Mouse (Mus musculus) retina, adult 2 months (tissue): ENCODE results near the gene Dynll1.
A peak's percentile ranks its signal among the peaks of the same experiment; 100 is the strongest.

Source experiments
- DNase-seq: peaks from one replicate; pipeline ENCODE4 v3.0.0-alpha.2; 2012; ENCODE audit warnings: low read depth, low spot score

Dynll1 gene

GRCm38 (mm10) chr5:115267469-115268045, 33.2 kb downstream of the Dynll1 start:
- DNase-seq = no peak

- DNase-seq = no peak
These were observed 33.9 kb downstream of the Dynll1 start for GRCm38 (mm10) chr5:115266787-115267468.

GRCm38 (mm10) chr5:115266340-115266739, 34.5 kb downstream of the Dynll1 start:
- no peak for DNase-seq

- DNase-seq = peak; percentile 56
These were observed 38.1 kb downstream of the Dynll1 start for GRCm38 (mm10) chr5:115262502-115263291.

GRCm38 (mm10) chr5:115261880-115262279, 38.9 kb downstream of the Dynll1 start:
- no peak for DNase-seq

GRCm38 (mm10) chr5:115261141-115261540, 39.7 kb downstream of the Dynll1 start:
- no peak for DNase-seq

GRCm38 (mm10) chr5:115260356-115260755, 40.4 kb downstream of the Dynll1 start:
- DNase-seq = no peak

GRCm38 (mm10) chr5:115256909-115257546, 43.8 kb downstream of the Dynll1 start:
- DNase-seq = no peak

GRCm38 (mm10) chr5:115255472-115255871, 45.3 kb downstream of the Dynll1 start:
- no peak for DNase-seq
